Mouse (Mus musculus) cerebellum, adult 2 months (tissue): ENCODE results near the gene Ccdc63. TPM values are rescaled to one million over a fixed set of nuclear protein-coding genes. Genes with fewer than 3 reads are reported as not detected.

ENCODE experiments used
- DNase-seq, 2 experiments: peaks; one replicate each; pipeline ENCODE4 v3.0.0; 2021
- H3K27ac ChIP-seq: fragments of 200-500 bp; 2 replicates; pipeline ENCODE4 v1.5.1; 2012; ENCODE audit warnings: low read length, control low read depth, inconsistent platforms; ENCODE audit not compliant: insufficient read depth
- H3K27me3 ChIP-seq: fragments of 200-500 bp; 2 replicates; pipeline ENCODE4 v1.6.1; 2012; ENCODE audit warnings: inconsistent platforms, mild to moderate bottlenecking, low read length, moderate library complexity; ENCODE audit not compliant: control insufficient read depth, insufficient read depth
- H3K4me1 ChIP-seq: fragments of 200-500 bp; 2 replicates; pipeline ENCODE4 v1.6.1; 2011; ENCODE audit warnings: low read length; ENCODE audit not compliant: control insufficient read depth, insufficient read depth
- H3K4me3 ChIP-seq: fragments of 200-500 bp; replicated peaks from 2 replicates; pipeline ENCODE3; 2011; ENCODE audit warnings: mild to moderate bottlenecking, low read depth, low read length, control low read depth; ENCODE audit not compliant: insufficient read depth
- CTCF ChIP-seq: fragments of 200-500 bp; IDR thresholded peaks from 2 replicates; pipeline ENCODE4 v1.5.1; 2011; ENCODE audit warnings: low read depth, mild to moderate bottlenecking, control low read depth, low read length, moderate library complexity, borderline replicate concordance; ENCODE audit not compliant: insufficient read depth
- POLR2A ChIP-seq: fragments of 200-500 bp; IDR thresholded peaks from 2 replicates; pipeline ENCODE4 v1.6.1; 2011; ENCODE audit warnings: low read length, control low read depth, borderline replicate concordance; ENCODE audit not compliant: insufficient read depth
- WGBS: fragments of 180-500 bp; shearing (Covaris S2); methylation state at CpG from one replicate; pipeline ENCODE4 v1.1.7; 2018; 5-methylcytosine and 5-hydroxymethylcytosine counted together
- polyA plus RNA-seq: library from polyadenylated mRNA; depleted of rRNA; stranded (reverse); fragments of >200 nt; gene quantifications from 2 replicates; pipeline ENCODE4 v1.2.3, GENCODE M21; 2012

The Ccdc63 gene
- polyA plus RNA-seq, 1 experiment, result 9.3 TPM

DNA sequence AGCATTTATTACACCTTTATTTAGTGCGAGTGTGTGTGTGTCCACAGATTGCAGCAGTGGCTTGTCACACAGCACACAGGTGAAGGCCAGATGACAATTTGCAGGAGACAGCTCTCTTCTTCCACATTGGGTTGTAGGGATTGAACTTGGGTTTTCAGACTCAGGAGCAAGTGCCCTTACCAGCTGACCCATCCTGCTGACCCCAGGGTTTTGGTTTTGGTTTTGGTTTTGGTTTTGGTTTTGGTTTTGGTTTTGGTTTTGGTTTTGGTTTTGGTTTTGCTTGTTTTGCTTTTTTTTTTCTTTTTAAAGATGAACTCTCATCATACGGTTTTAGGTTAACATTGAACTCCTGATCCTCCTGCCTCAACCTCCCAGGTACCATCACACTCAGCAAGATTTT lies 57.3 kb downstream of the Ccdc63 start:
- Histone ChIP-seq H3K27ac (no peak overlapping the region), H3K4me3 (no peak overlapping the region), H3K4me1 (peaks cover 5% of the 10 kb centered on the region; the same call in 1 of the 2 replicates), H3K27me3 (no peaks in the 10 kb centered on the region)
- WGBS, result 100% methylated on average over 2 of the region's 2 CpGs
- no peak for DNase-seq
- TF ChIP-seq POLR2A, result no peak
- no peak for TF ChIP-seq CTCF

DNA sequence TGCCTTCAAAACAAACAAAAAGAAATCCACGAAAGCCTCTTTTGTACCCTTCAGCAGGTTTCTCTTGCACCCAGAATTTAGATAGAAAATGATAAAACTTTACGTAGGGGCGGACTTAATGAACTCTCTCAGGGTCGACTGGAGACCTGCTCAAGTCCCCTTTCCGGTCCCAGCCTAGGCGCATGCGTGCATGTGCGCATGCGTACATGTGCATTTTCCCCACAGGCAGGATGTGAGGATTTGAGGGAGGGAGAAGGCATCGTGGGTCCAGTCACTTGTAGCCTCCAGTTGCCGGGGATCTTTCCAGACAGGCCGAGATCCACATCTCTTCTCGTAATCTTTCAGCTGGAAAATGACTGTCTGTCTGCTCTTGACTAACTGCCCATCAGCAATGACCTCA lies 59.2 kb downstream of the Ccdc63 start:
- no peak overlapping the region for H3K27ac ChIP-seq
- H3K4me1 ChIP-seq, result peaks cover 5% of the 10 kb centered on the region; the same call in 1 of the 2 replicates
- WGBS, result 78% methylated on average over 13 of the region's 13 CpGs
- DNase-seq, result no peak
- H3K4me3 ChIP-seq, result no peak overlapping the region
- no peak for TF ChIP-seq CTCF
- TF ChIP-seq POLR2A, result no peak
- H3K27me3 ChIP-seq, result no peaks in the 10 kb centered on the region

DNA sequence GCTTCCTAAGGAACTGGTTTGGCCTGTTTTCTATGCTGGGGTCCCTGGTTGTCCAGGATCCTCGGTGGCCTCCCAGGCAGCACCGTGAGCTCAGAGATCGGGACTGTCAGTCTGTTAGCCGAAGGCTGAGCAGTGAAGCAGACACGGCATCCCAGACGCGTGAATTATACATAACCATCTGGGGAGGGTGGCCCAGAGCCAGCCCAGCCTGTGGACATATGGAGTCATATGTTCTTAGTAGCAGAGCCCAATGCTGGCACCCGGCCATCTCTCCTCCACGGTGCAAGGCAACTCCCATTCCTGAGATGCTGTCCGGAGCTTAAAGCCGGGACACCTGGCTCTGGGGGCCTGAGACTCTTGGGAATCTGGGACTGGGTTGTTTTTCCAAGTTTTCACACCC lies 59.7 kb downstream of the Ccdc63 start:
- Histone ChIP-seq H3K4me3 (no peak overlapping the region), H3K4me1 (peaks cover 5% of the 10 kb centered on the region; the same call in 1 of the 2 replicates), H3K27me3 (no peaks in the 10 kb centered on the region), H3K27ac (no peak overlapping the region)
- DNase-seq, result peak; percentile 83 to 88
- TF ChIP-seq POLR2A, result no peak
- TF ChIP-seq CTCF, result no peak
- WGBS, result 12% methylated on average over 11 of the region's 11 CpGs

DNA sequence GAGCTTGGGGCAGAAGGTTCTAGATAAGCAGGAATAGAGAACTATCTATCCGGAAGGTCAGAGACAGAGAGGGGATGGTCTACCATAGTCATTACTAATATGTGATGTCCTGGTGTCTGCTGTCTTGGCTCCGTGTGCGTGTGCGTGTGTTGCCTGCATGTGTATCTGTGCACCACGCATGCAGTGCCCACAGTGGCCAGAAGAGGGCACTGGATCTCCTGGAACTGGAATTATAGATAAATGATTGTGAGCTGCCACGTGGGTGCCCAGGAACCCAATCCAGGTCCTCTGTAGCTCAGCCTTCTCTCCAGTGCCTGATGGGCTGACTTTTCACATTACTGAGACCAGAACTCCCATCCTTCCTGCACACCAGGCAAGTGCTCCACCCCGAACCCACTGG lies 60.8 kb downstream of the Ccdc63 start:
- H3K4me3 ChIP-seq, result no peak overlapping the region
- TF ChIP-seq CTCF (peak; percentile 35; the same call in 1 of the 2 replicates), POLR2A (no peak)
- H3K27ac ChIP-seq, result no peak overlapping the region
- no peaks in the 10 kb centered on the region for H3K27me3 ChIP-seq
- 83% methylated on average over 7 of the region's 7 CpGs for WGBS
- DNase-seq, result no peak
- peaks cover 5% of the 10 kb centered on the region; the same call in 1 of the 2 replicates for H3K4me1 ChIP-seq

GRCm38 (mm10) chr5:122077244-122077643 lies 63.4 kb downstream of the Ccdc63 start:
- TF ChIP-seq POLR2A (no peak), CTCF (no peak)
- H3K27ac ChIP-seq, result no peak overlapping the region
- no peaks in the 10 kb centered on the region for H3K27me3 ChIP-seq
- H3K4me3 ChIP-seq, result no peak overlapping the region
- H3K4me1 ChIP-seq, result peaks cover 5% of the 10 kb centered on the region; the same call in 1 of the 2 replicates
- no peak for DNase-seq
- WGBS, result 53% methylated on average over 4 of the region's 4 CpGs

GRCm38 (mm10) chr5:122075736-122076135 lies 64.9 kb downstream of the Ccdc63 start:
- Histone ChIP-seq H3K27me3 (no peaks in the 10 kb centered on the region), H3K4me3 (no peak overlapping the region), H3K4me1 (peaks cover 7% of the 10 kb centered on the region; the same call in 1 of the 2 replicates), H3K27ac (no peak overlapping the region)
- WGBS, result 58% methylated on average over 3 of the region's 3 CpGs
- no peak for DNase-seq
- TF ChIP-seq CTCF (peak; percentile 18; the same call in 1 of the 2 replicates), POLR2A (no peak)

- H3K4me3 ChIP-seq, result no peak overlapping the region
- DNase-seq, result no peak
- H3K27me3 ChIP-seq, result no peaks in the 10 kb centered on the region
- no peak overlapping the region for H3K27ac ChIP-seq
- TF ChIP-seq CTCF (no peak), POLR2A (no peak)
- WGBS, result 89% methylated on average over 4 of the region's 4 CpGs
- peaks cover 4% of the 10 kb centered on the region; the same call in 1 of the 2 replicates for H3K4me1 ChIP-seq
Observed at GRCm38 (mm10) chr5:122071997-122072396, 68.6 kb downstream of the Ccdc63 start.

DNA sequence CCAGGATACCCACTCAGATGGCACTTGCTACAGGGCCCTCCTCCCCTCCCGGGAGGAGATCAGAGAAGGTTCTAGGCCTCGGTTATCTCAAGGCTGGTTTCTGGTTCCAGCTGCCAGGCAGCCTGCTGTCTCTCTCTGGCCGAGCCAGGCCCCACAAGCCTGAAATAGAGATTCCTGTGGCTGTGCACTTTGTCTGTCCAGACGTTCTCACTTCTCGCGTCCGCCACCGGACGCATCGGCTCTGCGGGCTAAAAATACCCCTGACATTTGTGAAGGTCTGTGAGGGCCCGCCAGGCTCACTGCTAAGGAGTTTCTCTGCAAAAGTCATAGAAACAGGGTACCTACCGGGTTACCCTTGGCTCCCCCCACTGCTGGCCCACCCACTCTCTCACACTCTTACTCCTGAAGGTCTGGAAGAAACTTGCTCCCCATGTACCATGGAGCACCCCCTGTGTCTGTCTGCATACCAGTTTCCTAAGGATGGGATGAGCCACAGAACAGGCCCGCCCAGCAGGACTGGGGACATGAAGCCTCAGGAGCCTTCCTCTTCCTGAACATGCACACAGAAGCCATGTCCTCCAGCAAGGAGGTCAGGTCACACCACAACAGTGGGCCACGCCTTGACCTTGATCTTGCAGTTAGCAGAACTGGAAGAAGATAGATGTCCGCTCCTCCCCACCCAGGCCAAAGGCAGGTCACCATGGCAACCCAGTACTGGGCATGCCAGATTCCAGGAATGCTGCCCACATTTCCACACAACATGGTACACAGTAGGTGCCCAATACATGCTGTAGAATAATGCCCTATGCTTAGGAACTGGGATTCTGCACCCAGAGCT lies 69.4 kb downstream of the Ccdc63 start:
- no peak overlapping the region for H3K4me3 ChIP-seq
- no peak overlapping the region for H3K27ac ChIP-seq
- TF ChIP-seq POLR2A (no peak), CTCF (no peak)
- no peaks in the 10 kb centered on the region for H3K27me3 ChIP-seq
- DNase-seq, result no peak
- WGBS, result 37% methylated on average over 16 of the region's 16 CpGs
- peaks cover 4% of the 10 kb centered on the region; the same call in 1 of the 2 replicates for H3K4me1 ChIP-seq
